Mouse (Mus musculus) liver, embryonic 14.5 days (tissue): ENCODE measurements around the gene Creb5.

Source experiments
- CTCF ChIP-seq: IDR thresholded peaks from 2 replicates; pipeline ENCODE4 v1.5.1; 2016; ENCODE audit warnings: antibody characterized with exemption, low read depth, control low read depth
- EP300 ChIP-seq: IDR thresholded peaks from 2 replicates; pipeline ENCODE4 v1.6.1; 2016; ENCODE audit warnings: antibody characterized with exemption, low read depth

- TF ChIP-seq CTCF (no peak), EP300 (no peak)
Observed at GRCm38 (mm10) chr6:53548236-53548635, 261.2 kb downstream of the Creb5 start.
